Mouse (Mus musculus) right cerebral cortex, adult 2 months (tissue): ENCODE measurements at regions not wholly inside any gene's neighbourhood (a gene's known extent, or its start where the extent isn't known, plus 50 kb on each side); places are given as distances from the start of the nearest gene placed in this dataset.
"Not testable (repeated sequence)": the region's sequence is repeated elsewhere in the genome, so short reads cannot be mapped to it uniquely, and the experiment has no call there.

ENCODE experiments used
- DNase-seq, 2 experiments: peaks; one replicate each; pipeline ENCODE4 v3.0.0; 2021 to 2022; ENCODE audit warnings: low spot score in 2 of 2

- no peak for DNase-seq
Observed at GRCm38 (mm10) chr10:15886150-15886549, 1168.1 kb upstream of the Gje1 start.

GRCm38 (mm10) chr10:15868063-15868462 lies 1150.0 kb upstream of the Gje1 start:
- no peak for DNase-seq

- DNase-seq: no peak
Observed at GRCm38 (mm10) chr10:15866931-15867330, 1148.9 kb upstream of the Gje1 start.

GRCm38 (mm10) chr10:15841381-15841780 lies 1123.4 kb upstream of the Gje1 start:
- no peak for DNase-seq

- no peak for DNase-seq
Observed at GRCm38 (mm10) chr10:15832338-15832737, 1114.3 kb upstream of the Gje1 start.

- DNase-seq: no peak
Observed at GRCm38 (mm10) chr10:15825457-15825856, 1107.4 kb upstream of the Gje1 start.

GRCm38 (mm10) chr10:15807271-15807670 lies 1089.3 kb upstream of the Gje1 start:
- DNase-seq: peak; percentile 14 to 34

GRCm38 (mm10) chr10:15805791-15806190 lies 1087.8 kb upstream of the Gje1 start:
- DNase-seq: no peak

GRCm38 (mm10) chr10:15793185-15793584 lies 1075.2 kb upstream of the Gje1 start:
- DNase-seq: not testable (repeated sequence)

GRCm38 (mm10) chr10:15791473-15792269 lies 1073.7 kb upstream of the Gje1 start:
- DNase-seq: no peak

GRCm38 (mm10) chr10:15759983-15760723 lies 1042.1 kb upstream of the Gje1 start:
- peak in 1 of 2 experiments; percentile 3 for DNase-seq

GRCm38 (mm10) chr10:15759576-15759975 lies 1041.6 kb upstream of the Gje1 start:
- no peak for DNase-seq

- DNase-seq: no peak
Observed at GRCm38 (mm10) chr10:15757503-15757902, 1039.5 kb upstream of the Gje1 start.

- no peak for DNase-seq
Observed at GRCm38 (mm10) chr10:15746866-15747265, 1028.9 kb upstream of the Gje1 start.

GRCm38 (mm10) chr10:15738630-15739029 lies 1020.6 kb upstream of the Gje1 start:
- no peak for DNase-seq

- no peak for DNase-seq
Observed at GRCm38 (mm10) chr10:15731318-15731717, 1013.3 kb upstream of the Gje1 start.

- DNase-seq: no peak
Observed at GRCm38 (mm10) chr10:15697946-15698345, 979.9 kb upstream of the Gje1 start.

- no peak for DNase-seq
Observed at GRCm38 (mm10) chr10:15697050-15697449, 979.0 kb upstream of the Gje1 start.

- not testable (repeated sequence) for DNase-seq
Observed at GRCm38 (mm10) chr10:15671638-15672037, 953.6 kb upstream of the Gje1 start.
